Mouse (Mus musculus) large intestine, adult 2 months (tissue): ENCODE measurements around the gene Kdm2b. TPM values are rescaled to one million over a fixed set of nuclear protein-coding genes. Genes with fewer than 3 reads are reported as not detected.

Experiments used
- DNase-seq: peaks from one replicate; pipeline ENCODE4 v3.0.0-alpha.2; 2012; ENCODE audit warnings: low read depth, low spot score
- WGBS: fragments of 180-500 bp; shearing (Covaris S2); methylation state at CpG from one replicate; pipeline ENCODE4 v1.1.7; 2018; 5-methylcytosine and 5-hydroxymethylcytosine counted together
- polyA plus RNA-seq: library from polyadenylated mRNA; depleted of rRNA; stranded (reverse); fragments of >200 nt; gene quantifications from 2 replicates; pipeline ENCODE4 v1.2.3, GENCODE M21; 2012

Kdm2b gene
- polyA plus RNA-seq, 1 experiment = 12.1 TPM

DNA sequence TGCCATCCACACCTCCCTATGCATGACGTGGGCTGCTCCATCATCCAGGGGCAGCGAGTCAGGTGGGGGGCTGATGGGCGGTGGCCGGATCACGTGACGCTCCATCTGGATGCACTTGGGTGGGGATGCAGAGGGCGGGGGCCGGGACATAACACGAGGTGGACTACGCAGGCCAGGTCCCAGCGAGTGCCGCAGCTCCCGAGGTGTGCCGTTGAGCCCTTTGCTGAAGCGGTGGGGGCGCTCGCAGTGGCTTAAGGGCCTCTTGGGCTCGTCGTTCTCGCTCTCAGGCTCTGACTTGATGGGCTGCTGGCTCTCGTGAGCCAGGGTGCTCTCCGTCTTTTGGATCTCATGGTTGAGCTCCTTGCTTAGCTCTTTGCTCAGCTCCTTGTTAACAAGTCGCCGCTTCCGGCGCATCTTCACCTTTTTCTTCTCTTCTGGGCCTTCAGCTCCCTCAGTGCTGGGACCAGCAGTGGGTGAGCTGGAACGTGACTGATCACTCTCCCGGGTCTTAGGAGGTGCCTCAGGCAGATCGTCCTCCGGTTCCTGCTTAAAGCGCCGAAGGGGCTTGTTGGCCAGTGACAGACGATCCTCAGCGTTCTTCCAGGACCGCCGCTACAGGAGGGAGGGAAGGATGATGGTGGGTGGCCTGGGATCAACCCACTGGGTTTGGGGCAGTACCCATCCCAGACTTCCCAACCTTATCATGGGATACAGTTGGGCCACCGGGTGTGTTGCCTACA, 109.2 kb downstream of the Kdm2b start:
- WGBS = 94% methylated on average over 37 of the region's 37 CpGs
- no peak for DNase-seq

DNA sequence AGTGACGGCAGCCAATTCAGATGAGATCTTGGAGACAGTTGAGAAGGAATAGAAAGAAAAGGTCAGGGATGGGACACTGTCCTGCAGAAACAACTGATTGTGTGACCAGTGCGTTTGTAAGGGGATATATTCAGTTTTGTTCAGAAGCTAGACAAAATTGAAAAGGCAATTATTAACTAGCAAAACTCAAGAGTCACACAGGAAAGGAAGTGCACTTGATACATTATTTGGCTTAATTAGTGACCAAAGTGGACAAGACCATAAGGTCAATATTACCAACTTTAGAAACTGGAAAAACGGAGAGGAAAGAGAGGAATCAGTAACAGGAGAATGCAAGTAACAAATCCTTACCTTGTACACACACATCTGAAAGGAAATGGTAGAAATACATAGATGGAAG, 113.0 kb downstream of the Kdm2b start:
- 85% methylated on average over 3 of the region's 3 CpGs for WGBS
- DNase-seq = no peak

DNA sequence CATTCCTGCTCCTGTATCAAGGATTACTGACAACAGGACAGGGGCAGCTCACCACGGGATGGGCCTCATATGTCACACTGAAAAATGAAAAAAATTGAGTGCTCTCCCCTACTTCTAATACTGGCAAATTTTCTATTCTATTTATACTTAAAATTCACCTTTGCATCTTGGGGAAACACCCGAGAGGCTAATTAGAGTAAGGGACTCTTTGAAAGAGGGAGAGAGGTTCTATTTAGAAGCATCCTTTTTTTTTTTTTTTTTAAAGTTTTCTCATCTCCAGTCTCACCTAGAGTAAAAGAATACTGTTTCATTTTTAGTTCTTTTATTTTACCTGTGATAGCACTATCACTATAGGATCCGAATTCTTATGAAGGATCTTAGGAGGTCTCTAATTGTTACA, 115.3 kb downstream of the Kdm2b start:
- 82% methylated on average over 3 of the region's 3 CpGs for WGBS
- no peak for DNase-seq

DNA sequence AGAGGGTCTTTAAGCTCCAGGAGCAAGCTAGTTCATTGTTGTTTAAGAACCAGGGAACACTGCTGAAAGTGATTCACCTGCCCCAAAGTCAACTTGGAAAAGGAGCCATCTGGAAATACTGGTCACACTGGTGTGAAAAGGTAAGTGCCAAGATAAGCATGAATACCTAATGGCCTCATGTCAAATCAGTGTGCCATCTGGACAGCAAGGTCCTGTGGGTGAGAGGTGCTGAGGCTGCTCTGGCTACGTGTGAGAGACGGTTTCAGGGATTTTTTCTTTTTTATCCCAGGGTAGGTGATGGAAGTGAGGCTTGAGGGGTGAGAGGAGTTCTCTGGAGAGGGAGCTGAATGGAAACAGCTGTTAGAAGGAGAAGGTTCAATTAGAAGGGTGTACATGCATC, 116.0 kb downstream of the Kdm2b start:
- WGBS = 61% methylated on average over 2 of the region's 2 CpGs
- no peak for DNase-seq

DNA sequence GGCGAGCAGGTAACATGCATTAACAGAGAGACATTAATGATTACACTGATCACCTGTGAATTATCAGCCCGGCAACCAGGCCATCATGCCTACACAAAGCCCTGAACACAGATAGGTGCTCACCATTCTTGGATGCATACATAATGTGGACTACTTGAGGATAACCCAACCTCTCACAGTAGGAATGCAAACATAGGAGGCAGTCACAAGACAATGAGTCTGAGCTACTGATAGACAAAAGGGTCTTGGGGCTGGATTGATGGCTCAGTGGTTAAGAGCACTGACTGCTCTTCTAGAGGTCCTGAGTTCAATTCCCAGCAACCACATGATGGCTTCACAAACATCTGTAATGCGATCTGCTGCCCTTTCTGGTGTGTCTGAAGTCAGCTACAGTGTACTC, 117.0 kb downstream of the Kdm2b start:
- WGBS = 94% methylated on average over 3 of the region's 3 CpGs
- DNase-seq = no peak

DNA sequence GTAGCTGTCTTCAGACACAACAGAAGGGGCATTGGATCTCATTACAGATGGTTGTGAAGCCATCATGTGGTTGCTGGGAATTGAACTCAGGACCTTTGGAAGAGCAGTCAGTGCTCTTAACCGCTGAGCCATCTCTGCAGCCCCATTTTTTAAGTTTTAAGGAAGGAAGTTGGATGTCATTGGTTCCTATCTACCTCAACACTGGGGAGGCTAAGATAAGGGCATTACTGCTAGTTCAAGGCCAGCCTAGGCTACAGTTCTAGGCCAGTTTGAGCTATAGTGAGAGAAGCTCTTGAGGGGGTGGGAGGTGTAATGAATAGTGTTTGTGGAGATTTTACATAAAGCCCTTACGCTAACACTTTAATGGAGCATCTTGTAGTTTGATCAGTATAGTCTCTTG, 126.6 kb downstream of the Kdm2b start:
- DNase-seq = no peak
- 94% methylated on average over 2 of the region's 2 CpGs for WGBS

DNA sequence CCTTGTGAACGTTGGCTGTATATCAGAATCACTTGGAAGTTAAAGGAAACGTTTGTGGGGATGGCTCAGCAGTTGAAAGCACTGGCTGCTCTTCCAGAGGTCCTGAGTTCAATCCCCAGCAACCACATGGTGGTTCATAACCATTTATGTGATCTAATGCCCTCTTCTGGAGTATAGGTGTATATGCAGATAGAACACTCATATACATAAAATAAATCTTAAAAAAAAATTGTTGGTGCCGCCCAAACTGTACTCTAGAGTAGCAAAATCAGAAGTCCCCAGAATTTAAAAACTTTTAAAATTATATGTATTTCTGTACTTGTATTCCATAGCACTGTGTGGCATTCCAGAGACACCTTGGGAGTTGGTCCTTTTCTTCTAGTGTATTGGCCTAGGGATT, 133.8 kb downstream of the Kdm2b start:
- 67% methylated on average over 3 of the region's 3 CpGs for WGBS
- no peak for DNase-seq

DNA sequence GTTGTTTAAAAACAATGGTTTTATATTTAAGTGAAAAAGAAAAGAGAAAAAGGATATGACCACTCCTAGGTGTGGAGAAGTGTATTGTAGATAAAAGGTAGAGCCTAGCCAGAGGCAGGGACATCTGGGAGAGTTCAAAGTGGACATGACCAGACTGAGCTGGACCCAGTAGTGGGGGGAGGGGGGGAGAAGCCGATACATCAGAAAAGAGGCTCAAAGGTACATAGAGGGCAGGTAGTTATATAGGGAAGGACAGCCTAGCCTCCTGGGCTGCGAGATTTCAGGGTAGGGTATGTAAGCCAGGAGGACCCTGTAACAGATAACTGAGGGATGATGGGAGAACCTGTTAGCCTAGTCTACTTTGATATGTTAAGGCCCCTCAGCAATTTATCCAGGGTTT, 137.0 kb downstream of the Kdm2b start:
- WGBS = 83% methylated on average over 2 of the region's 2 CpGs
- no peak for DNase-seq

DNA sequence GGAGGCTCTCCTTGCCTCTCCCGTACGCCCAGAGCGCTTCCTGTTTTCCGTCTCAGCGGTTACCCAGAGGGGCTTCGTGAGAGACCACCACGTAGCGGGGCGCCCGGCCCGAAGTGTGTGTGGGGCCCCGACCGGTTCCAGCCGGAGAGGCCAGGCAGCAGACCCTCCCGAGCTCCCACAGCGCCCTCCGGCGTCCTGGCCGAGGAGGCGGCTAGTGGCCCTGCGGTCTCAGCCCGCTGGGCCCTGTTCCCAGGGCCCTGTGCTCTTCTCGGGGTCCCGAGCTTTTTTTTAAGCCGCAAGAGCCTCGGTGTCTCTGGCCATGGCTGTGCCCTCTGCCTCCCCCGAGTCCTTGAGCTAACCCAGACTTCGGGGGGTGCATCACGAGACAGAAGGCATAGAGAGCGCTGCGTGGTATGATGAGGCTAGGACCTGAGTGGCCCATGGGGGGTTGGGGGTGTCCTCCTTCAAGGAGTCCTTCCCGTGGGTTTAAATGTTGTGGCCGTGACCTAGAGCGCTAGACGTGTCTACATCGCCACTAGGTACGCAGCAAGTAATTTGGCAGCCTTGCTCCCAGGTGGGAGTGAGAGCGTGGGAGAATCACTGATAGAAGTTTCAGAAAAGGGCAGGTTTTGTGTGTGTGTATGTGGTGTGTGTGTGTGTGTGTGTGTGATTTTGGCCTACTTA, 139.2 kb downstream of the Kdm2b start:
- DNase-seq = no peak
- WGBS = 1% methylated on average over 38 of the region's 38 CpGs

DNA sequence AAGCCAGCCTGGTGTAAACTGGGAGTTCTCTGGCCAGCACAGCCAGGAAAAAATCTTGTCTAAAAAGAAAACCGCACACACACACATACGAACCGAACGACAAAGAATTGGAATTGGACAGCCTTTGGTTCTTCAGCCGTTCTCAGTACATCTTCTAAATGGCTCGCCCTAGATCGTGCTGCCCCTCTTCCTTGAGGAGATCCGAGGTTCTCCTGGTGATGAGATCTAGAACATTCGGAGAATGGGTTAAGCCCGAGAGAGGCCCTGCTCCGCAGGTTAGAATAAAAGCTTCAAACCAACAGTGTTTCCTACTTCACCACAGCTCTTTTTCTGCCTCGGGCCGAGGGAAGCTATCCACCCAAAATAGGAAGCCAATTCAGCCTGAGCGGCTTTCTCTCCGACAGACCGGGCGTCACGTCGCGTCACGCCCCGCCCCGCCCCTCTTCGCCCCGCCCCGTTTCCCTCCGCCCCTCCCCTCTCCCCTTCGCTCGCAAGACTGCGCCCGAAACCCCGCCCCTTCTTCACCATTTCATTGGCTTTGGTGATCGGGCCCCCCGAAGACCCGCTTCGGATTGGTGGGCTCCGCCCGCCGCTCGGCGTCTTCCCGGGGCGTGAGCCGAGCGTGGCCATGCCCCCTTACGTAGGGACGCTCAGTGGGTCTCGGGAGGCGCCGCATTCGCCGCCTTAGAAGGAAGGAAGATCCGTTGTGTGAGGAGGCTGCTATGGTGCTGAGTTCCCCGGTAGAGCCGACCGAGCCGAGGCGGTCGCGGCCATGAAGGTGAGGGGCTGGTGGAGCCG, 139.9 kb downstream of the Kdm2b start, which contains the start of gene Rnf34:
Rnf34 (plus strand) TSS at position 528 of the 798 bp plus-strand sequence.
- DNase-seq = peak; percentile 83
- under 1% methylated on average over 57 of the region's 61 CpGs for whole genome bisulfite sequencing

DNA sequence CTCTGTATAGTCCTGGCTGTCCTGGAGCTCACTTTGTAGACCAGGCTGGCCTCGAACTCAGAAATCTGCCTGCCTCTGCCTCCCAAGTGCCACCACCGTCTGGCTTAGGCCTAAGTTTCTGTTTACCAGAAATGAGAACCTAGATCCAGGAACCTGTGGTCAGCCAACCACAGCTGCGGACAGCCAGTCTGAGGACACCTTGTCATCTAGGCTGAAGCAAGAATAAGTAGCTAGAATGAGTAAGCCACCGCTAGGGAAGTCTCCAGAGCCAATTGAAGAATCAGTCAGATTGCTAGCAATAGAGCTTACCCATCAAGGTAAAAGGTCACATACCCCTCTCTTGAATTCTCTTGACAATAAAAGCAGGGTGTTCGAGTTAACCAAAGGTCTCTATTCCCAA, 145.8 kb downstream of the Kdm2b start:
- 75% methylated on average over 5 of the region's 5 CpGs for WGBS
- DNase-seq = no peak

DNA sequence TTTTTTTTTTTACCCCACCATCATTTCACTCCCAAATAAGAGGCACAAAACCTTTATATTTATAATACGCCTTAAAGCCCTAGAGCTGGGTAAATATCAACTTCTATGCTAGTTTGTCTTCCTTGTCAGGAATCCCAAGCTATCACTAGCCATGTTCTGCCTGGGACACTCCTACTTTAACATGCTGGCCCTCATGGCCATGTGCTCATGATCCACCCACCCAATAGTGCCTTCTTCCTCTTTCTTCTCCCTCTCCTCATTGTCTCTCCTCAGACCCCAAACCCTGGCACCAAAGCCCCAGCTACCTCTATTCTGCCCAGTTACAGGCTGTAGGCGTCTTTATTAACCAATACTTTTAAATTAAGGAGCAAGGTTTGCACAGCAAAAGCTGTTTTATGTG, 148.5 kb downstream of the Kdm2b start:
- 91% methylated on average over 2 of the region's 2 CpGs for WGBS
- no peak for DNase-seq

DNA sequence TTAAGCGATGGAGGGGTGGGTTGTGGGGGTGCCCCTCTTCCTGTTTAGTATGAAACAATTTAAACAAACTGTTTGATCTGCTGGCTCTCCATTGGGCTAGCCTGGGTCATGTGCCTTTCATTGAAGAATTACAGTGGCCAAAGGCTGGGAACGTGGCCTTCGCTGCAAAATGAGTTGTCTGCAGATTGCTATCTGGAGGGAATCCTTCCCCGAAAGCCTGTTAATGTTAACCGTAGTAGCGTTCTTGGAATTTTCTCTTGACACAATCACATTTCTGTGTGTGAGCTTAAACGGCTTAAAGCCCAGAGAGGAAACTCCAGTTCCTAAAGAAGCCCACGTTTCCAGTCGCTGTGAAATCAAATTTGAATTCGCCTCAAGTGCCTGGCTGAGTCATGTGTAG, 156.6 kb downstream of the Kdm2b start:
- 82% methylated on average over 10 of the region's 10 CpGs for WGBS
- no peak for DNase-seq

DNA sequence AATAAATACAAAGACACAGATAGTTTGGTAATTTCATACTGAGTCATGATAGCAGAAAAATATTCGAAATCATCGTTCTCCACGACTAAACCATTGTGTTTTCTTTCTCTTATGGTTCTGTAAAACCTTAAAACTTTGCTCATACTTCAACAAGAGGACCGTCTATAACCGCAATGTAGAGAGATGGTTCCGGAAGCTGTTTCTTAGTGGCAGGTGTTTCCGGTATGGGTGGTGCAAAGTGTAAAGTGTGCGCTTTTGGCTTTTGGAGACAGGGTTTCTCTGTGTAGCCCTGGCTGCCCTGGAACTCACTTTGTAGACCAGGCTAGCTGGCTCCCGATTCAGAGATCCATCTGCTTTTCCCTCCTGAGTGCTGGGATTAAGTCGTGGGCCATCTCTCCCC, 157.1 kb downstream of the Kdm2b start:
- 81% methylated on average over 10 of the region's 10 CpGs for WGBS
- no peak for DNase-seq

DNA sequence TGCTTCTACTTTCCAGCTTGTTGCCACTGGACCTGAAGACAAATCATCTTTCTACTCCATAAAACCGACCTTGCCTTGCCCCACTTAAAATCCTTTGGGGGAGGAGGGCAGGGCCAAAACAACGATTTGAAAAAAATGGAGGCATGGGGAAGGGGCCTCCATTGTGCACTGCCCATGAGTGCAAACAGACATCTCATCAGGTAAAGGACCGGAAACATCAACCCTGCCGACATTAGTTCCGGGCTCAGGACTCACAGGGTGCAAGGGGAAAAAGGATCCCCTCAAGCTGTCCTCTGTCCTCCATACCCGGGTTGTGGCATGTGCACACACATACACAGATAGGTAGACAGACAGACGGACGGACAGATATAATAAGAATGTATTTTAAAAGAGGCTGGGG, 164.5 kb downstream of the Kdm2b start:
- 80% methylated on average over 8 of the region's 8 CpGs for WGBS
- no peak for DNase-seq

DNA sequence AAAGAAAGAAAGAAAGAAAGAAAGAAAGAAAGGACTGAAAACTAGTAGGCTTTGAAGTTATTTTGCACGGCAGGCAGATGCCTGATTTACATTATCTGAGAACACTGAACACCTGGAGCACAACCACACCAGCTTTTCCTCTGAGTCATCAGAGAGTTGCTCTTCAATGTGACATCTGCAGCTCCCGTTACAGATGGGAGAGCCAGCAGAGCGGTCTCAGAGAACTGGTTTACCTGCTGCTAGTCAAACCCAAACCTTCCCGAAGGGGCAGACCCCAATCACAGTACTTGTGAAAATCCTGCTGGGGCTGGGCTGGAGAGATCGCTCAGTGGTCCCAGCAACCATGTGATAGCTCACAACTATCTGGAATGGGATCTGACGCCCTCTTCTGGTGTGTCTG, 165.2 kb downstream of the Kdm2b start:
- no peak for DNase-seq

DNA sequence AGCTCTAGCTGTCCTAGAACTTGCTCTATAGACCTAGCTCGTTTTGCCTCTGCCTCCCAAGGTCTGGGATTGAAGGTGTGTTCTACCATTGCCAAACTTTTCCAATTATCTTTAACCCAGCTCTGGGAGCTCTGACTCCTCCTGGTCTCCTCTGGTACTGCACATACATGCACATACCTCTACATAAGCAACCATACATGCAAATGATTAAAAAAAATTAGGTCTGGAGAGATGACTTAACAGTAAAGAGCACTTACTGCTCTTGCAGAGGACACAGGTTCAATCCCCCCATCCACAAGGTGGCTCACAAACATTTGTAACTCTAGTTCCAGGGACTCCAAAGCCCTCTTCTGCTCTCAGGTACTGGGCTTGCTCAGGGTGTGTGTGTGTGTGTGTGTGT, 165.6 kb downstream of the Kdm2b start:
- no peak for DNase-seq
- WGBS = 70% methylated on average over 1 of the region's 1 CpGs

More for the DNA sequence above, 165.2 kb downstream of the Kdm2b start:
- 71% methylated on average over 6 of the region's 6 CpGs for WGBS

DNA sequence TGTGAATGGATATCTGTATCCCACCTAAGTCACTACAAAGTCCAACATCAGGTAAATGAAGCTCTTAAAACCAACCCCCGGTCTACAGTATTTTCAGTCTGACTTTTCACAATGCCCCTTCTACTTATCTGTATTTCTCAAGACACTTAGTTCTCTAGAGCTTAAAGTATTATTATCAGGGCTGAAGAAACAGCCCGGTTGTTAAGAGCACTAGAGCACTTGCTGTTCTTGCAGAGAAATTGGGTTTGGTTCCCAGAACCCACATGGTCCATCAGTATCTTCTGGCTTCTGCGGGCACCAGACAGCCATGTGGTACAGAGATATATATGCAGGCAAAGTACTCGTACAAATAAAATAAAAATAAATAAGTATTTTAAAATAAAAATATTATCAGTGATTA, 167.2 kb downstream of the Kdm2b start:
- WGBS = 90% methylated on average over 4 of the region's 4 CpGs
- no peak for DNase-seq

DNA sequence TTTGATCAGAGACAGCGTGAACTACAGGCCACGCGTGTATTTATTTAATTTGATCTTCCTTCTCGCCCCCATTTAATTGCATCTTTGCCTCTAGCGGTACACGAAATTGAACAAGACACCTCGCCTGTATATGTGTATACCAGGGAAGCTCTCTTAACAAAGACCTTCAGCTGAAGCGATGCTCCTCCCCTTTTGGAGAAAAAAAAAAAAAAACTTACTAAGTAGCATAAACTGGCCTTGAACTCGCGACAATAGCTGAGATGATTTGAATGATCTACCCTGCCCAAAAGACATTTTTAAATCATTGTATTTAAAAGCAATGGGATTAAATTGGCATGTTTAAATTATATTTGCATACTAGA, 168.1 kb downstream of the Kdm2b start:
- WGBS = under 1% methylated on average over 10 of the region's 10 CpGs

DNA sequence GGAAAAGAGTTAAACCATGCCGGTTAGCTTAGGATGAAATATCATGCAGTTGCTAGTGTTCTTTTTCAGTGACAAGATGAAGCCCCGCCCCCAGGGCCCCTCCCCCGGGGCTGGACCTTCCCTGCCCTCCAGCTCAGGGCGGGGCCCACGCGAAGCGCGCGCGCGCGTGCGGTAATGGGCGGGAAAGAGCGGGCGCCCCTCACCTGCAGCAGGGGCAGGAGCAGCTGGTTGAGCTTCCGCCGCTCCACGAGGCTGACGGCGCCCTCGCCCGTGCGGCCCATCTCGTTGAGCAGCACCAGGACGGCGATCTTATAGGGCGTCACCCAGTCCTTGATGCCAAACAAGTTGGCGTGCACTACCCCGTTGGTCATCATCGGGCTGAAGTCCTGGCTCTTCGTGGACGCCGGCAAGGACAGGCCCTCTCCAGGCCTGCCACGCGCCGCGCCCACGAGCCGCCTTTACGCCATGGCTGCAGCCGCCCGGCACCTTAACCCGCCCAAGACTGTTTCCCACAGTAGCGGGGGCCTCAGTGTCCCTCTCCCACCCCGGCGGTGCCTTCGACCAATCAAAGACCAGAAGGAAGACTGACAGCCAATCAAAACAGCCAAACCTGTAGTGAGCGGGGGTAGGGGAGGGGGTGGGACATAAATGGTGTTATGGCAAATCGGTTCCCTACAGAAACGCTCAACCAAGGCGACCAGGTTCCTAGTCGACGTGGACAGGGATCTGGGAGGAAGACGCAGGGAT, 168.7 kb downstream of the Kdm2b start, which contains the start of gene Anapc5:
Anapc5 (minus strand) TSS at position 563 of the 747 bp plus-strand sequence.
- peak; percentile 98 for DNase-seq

More for the DNA sequence above, 168.1 kb downstream of the Kdm2b start:
- no peak for DNase-seq

More for the DNA sequence above, 168.7 kb downstream of the Kdm2b start, which contains the start of gene Anapc5:
- WGBS = under 1% methylated on average over 55 of the region's 55 CpGs
